Mouse (Mus musculus) bone marrow, adult 2 months (tissue): ENCODE results near the gene Pqbp1. TPM values are rescaled to one million over a fixed set of nuclear protein-coding genes. Genes with fewer than 3 reads are reported as not detected.
A peak's percentile ranks its signal among the peaks of the same experiment; 100 is the strongest.

ENCODE experiments used
- H3K27ac ChIP-seq: fragments of 200-500 bp; 2 replicates; pipeline ENCODE4 v1.5.1; 2012; ENCODE audit warnings: low read depth, mild to moderate bottlenecking, control low read depth, inconsistent platforms, low read length; ENCODE audit not compliant: control insufficient read depth, poor library complexity, insufficient read depth
- H3K4me1 ChIP-seq: fragments of 200-500 bp; 2 replicates; pipeline ENCODE4 v1.6.1; 2011; ENCODE audit warnings: low read length; ENCODE audit not compliant: control insufficient read depth, insufficient read depth
- H3K4me3 ChIP-seq: fragments of 200-500 bp; replicated peaks from 2 replicates; pipeline ENCODE3; 2011; ENCODE audit warnings: mild to moderate bottlenecking, low read depth, low read length, control low read depth; ENCODE audit not compliant: control insufficient read depth
- CTCF ChIP-seq: fragments of 200-500 bp; IDR thresholded peaks from 2 replicates; pipeline ENCODE4 v1.5.1; 2011; ENCODE audit warnings: low read length, control low read depth; ENCODE audit not compliant: control insufficient read depth, insufficient read depth
- POLR2A ChIP-seq: fragments of 200-500 bp; IDR thresholded peaks from 2 replicates; pipeline ENCODE4 v1.6.1; 2011; ENCODE audit warnings: low read depth, mild to moderate bottlenecking, control low read depth, low read length, borderline replicate concordance; ENCODE audit not compliant: control insufficient read depth
- WGBS: fragments of 180-500 bp; shearing (Covaris S2); methylation state at CpG from one replicate; pipeline ENCODE4 v1.1.7; 2018; 5-methylcytosine and 5-hydroxymethylcytosine counted together
- polyA plus RNA-seq: library from polyadenylated mRNA; stranded (reverse); fragments of >200 nt; gene quantifications from 2 replicates; pipeline ENCODE4 v1.2.4, GENCODE M21; 2011; ENCODE audit warnings: low replicate concordance; ENCODE audit not compliant: missing spikeins, insufficient read depth, insufficient read length

The Pqbp1 gene
- polyA plus RNA-seq, 1 experiment, result 40.9 TPM

DNA sequence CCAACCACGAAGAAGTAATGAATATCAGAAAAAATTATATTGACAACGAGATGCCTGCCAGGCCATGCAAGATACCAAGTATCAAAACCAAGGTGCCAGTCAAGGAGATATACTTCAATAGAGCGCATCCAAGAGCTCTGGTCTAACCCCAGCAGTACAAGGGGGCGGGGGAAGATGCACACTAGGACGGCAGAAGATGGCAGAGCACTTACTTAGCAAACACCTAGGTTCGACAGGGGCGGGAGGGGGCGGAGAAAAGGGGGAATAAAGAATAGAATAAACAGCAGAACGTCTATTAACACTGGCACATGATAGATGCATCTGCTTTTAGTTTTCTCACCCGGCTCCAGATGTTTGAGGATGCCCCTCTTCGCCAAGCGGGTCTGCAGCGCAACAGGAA is 858 bp downstream of the Pqbp1 start:
- H3K27ac ChIP-seq, result peak overlapping the region; percentile 97; the same call in 1 of the 2 replicates
- no peaks in the 10 kb centered on the region for H3K4me1 ChIP-seq
- WGBS, result 18% methylated on average over 13 of the region's 13 CpGs
- peak overlapping the region; percentile 94 for H3K4me3 ChIP-seq
- no peak for TF ChIP-seq POLR2A
- TF ChIP-seq CTCF, result no peak

GRCm38 (mm10) chrX:7883841-7884567 is 15.1 kb downstream of the Pqbp1 start, which contains the start of gene Slc35a2:
Slc35a2 (plus strand) TSS chrX:7884028.
- Histone ChIP-seq H3K27ac (peak within 1 kb of the TSS; percentile 78), H3K4me1 (no peaks in the 10 kb centered on the region), H3K4me3 (peak within 1 kb of the TSS; percentile 100)
- peak; percentile 30; the same call in 1 of the 2 replicates for TF ChIP-seq POLR2A
- peak; percentile 21; the same call in 1 of the 2 replicates for TF ChIP-seq CTCF
- WGBS, result 9% methylated on average over 49 of the region's 49 CpGs

DNA sequence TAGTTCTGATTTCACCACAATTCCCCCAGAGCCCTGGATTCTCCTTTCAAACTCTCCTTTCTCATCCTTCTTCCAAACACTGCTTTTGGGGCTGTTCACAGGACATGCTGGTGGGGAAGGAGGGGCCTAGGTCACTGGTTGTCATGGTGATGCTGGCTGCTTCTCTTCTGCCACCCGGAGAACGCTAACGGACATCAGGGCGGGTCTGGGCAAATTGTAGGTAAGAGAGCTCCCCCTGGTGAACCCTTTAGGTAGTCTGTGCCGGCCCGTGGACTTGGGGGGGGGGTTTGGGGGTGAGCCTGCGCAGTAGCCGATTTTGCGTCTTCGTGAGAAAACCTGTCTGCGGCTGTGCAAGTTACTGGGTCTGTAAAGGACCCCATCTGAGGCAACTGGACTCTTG is 19.2 kb downstream of the Pqbp1 start:
- WGBS, result 17% methylated on average over 11 of the region's 11 CpGs
- Histone ChIP-seq H3K4me1 (no peaks in the 10 kb centered on the region), H3K27ac (no peak overlapping the region), H3K4me3 (peak overlapping the region; percentile 11)
- TF ChIP-seq POLR2A (no peak), CTCF (peak; percentile 40)

- TF ChIP-seq POLR2A, result no peak
- WGBS, result 13% methylated on average over 21 of the region's 21 CpGs
- H3K4me1 ChIP-seq, result no peaks in the 10 kb centered on the region
- peak overlapping the region; percentile 51 for H3K27ac ChIP-seq
- H3K4me3 ChIP-seq, result peak overlapping the region; percentile 87
Observed at GRCm38 (mm10) chrX:7878495-7878894, 20.6 kb downstream of the Pqbp1 start.

- no peaks in the 10 kb centered on the region for H3K4me1 ChIP-seq
- peak within 1 kb of the TSS; percentile 51 for H3K27ac ChIP-seq
- WGBS, result 19% methylated on average over 26 of the region's 38 CpGs
- peak within 1 kb of the TSS; percentile 87 for H3K4me3 ChIP-seq
- TF ChIP-seq CTCF (no peak), POLR2A (peak; percentile 64; the same call in 1 of the 2 replicates)
Observed at GRCm38 (mm10) chrX:7878007-7878419, 21.1 kb downstream of the Pqbp1 start, which contains the start of gene Pim2. Pim2 (plus strand) TSS chrX:7878262.

DNA sequence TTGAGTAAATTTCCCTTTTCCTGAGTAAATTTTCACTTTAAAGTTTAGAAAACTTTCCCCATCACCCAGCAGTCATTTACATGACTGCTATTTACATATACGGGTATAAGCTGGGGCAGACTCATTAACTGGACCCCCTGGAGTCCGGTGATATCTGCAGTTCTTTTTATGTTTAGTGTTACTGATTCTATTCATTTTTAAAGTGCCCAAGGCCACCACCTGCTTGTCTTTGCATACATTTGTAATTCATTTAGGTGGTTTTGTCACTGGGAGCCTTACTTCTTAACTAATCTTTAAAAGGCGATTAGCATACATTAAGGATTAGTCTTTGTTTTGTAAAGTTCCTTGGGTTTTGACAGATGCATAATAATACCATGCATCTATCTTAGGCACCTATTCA is 29.2 kb downstream of the Pqbp1 start:
- H3K27ac ChIP-seq, result no peak overlapping the region
- H3K4me1 ChIP-seq, result peaks cover 1% of the 10 kb centered on the region; the same call in 1 of the 2 replicates
- no peak overlapping the region for H3K4me3 ChIP-seq
- 88% methylated on average over 3 of the region's 3 CpGs for WGBS
- TF ChIP-seq CTCF (no peak), POLR2A (no peak)

DNA sequence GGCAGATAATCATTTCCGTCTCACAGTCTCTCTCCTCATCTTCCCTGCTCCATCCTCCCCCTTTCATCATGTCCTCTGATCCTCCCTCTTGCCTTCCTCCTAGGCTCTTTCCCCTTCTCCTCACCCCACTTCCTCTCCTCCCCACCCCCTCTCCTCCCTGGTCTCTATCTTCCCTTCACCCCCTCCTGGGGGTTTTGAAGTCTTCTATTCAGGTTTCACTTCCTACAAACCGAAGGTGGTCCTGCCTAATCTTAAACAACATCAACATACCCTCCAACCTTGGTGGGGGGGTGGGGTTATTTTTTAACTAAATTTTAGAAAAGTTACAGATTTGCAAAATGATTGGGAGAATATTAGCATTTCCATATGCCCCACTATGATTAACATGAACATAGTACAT is 30.6 kb downstream of the Pqbp1 start:
- Histone ChIP-seq H3K27ac (no peak overlapping the region), H3K4me3 (no peak overlapping the region), H3K4me1 (peaks cover 1% of the 10 kb centered on the region; the same call in 1 of the 2 replicates)
- no peak for TF ChIP-seq CTCF
- TF ChIP-seq POLR2A, result no peak
- WGBS, result 34% methylated on average over 2 of the region's 2 CpGs

- TF ChIP-seq POLR2A (no peak), CTCF (no peak)
- Histone ChIP-seq H3K4me3 (no peak overlapping the region), H3K27ac (no peak overlapping the region), H3K4me1 (peaks cover 1% of the 10 kb centered on the region; the same call in 1 of the 2 replicates)
- 86% methylated on average over 1 of the region's 1 CpGs for WGBS
Observed at GRCm38 (mm10) chrX:7867141-7867540, 31.9 kb downstream of the Pqbp1 start.
